Mouse (Mus musculus) erythroblast, embryonic 14.5 days (primary cell): ENCODE measurements around the gene Naip6. TPM values are rescaled to one million over a fixed set of nuclear protein-coding genes. Genes with fewer than 3 reads are reported as not detected.
"Not testable (repeated sequence)": the region's sequence is repeated elsewhere in the genome, so short reads cannot be mapped to it uniquely, and the experiment has no call there.

ENCODE experiments used
- H3K27me3 ChIP-seq: 2 replicates; pipeline ENCODE4 v1.6.1; 2012; ENCODE audit warnings: inconsistent platforms; ENCODE audit not compliant: control insufficient read depth
- H3K36me3 ChIP-seq: 2 replicates; pipeline ENCODE4 v1.6.1; 2012; ENCODE audit warnings: mild to moderate bottlenecking, inconsistent platforms; ENCODE audit not compliant: control insufficient read depth
- H3K4me1 ChIP-seq: 2 replicates; pipeline ENCODE4 v1.6.1; 2012; ENCODE audit warnings: inconsistent platforms; ENCODE audit not compliant: control insufficient read depth
- H3K4me3 ChIP-seq: replicated peaks from 2 replicates; pipeline ENCODE3; 2012; ENCODE audit warnings: moderate library complexity, mild to moderate bottlenecking, inconsistent platforms
- H3K9me3 ChIP-seq: 2 replicates; pipeline ENCODE4 v1.6.1; 2012; ENCODE audit warnings: low read length, inconsistent platforms, mixed read lengths; ENCODE audit not compliant: control insufficient read depth
- GATA1 ChIP-seq: IDR thresholded peaks from 2 replicates; pipeline ENCODE4 v1.6.1; 2012; ENCODE audit warnings: low read length, inconsistent platforms, mixed read lengths
- TAL1 ChIP-seq: IDR thresholded peaks from 3 replicates; pipeline ENCODE4 v1.6.1; 2012; ENCODE audit warnings: low read length, inconsistent platforms, mixed read lengths
- polyA plus RNA-seq: library from polyadenylated mRNA; stranded (reverse); fragments of >175 nt; gene quantifications from 2 replicates; pipeline ENCODE4 v1.2.3, GENCODE M21; 2012

Gene Naip6
- not detected in 2 replicates for polyA plus RNA-seq

GRCm38 (mm10) chr13:100317256-100317893 is at the start of gene Naip6:
Naip6 (minus strand) TSS chr13:100317674.
- not testable (repeated sequence) for H3K27me3 ChIP-seq, H3K36me3 ChIP-seq, H3K4me1 ChIP-seq, H3K4me3 ChIP-seq, H3K9me3 ChIP-seq

GRCm38 (mm10) chr13:100352315-100352714 is 34.8 kb upstream of the Naip6 start:
- H3K36me3 ChIP-seq, H3K4me3 ChIP-seq, H3K27me3 ChIP-seq, H3K4me1 ChIP-seq, H3K9me3 ChIP-seq: not testable (repeated sequence)

- H3K27me3 ChIP-seq, H3K4me1 ChIP-seq, H3K36me3 ChIP-seq, H3K9me3 ChIP-seq, H3K4me3 ChIP-seq: not testable (repeated sequence)
These were observed 32.2 kb upstream of the Naip6 start for GRCm38 (mm10) chr13:100349510-100350173.

- H3K9me3 ChIP-seq: no peaks in the 10 kb centered on the region; the same call in 1 of the 2 replicates
- no peaks in the 10 kb centered on the region for H3K27me3 ChIP-seq
- no peaks in the 10 kb centered on the region for H3K4me1 ChIP-seq
- no peak for TF ChIP-seq GATA1
- TF ChIP-seq TAL1: no peak
- no peaks in the 10 kb centered on the region for H3K36me3 ChIP-seq
- no peak overlapping the region for H3K4me3 ChIP-seq
These were observed 24.3 kb upstream of the Naip6 start for GRCm38 (mm10) chr13:100341822-100342221.

GRCm38 (mm10) chr13:100331728-100332127 is 14.3 kb upstream of the Naip6 start:
- not testable (repeated sequence) for H3K4me3 ChIP-seq, H3K36me3 ChIP-seq, H3K27me3 ChIP-seq, H3K4me1 ChIP-seq, H3K9me3 ChIP-seq

GRCm38 (mm10) chr13:100328899-100329298 is 11.4 kb upstream of the Naip6 start:
- H3K4me3 ChIP-seq, H3K4me1 ChIP-seq, H3K9me3 ChIP-seq, H3K36me3 ChIP-seq, H3K27me3 ChIP-seq: not testable (repeated sequence)

GRCm38 (mm10) chr13:100328029-100328428 is 10.6 kb upstream of the Naip6 start:
- not testable (repeated sequence) for H3K27me3 ChIP-seq, H3K4me1 ChIP-seq, H3K36me3 ChIP-seq, H3K4me3 ChIP-seq, H3K9me3 ChIP-seq

- not testable (repeated sequence) for H3K36me3 ChIP-seq, H3K4me1 ChIP-seq, H3K27me3 ChIP-seq, H3K9me3 ChIP-seq, H3K4me3 ChIP-seq
These were observed 4.9 kb upstream of the Naip6 start for GRCm38 (mm10) chr13:100322266-100322837.

GRCm38 (mm10) chr13:100284611-100285010 is 32.9 kb downstream of the Naip6 start:
- H3K4me3 ChIP-seq: no peak overlapping the region
- H3K36me3 ChIP-seq: no peaks in the 10 kb centered on the region
- no peaks in the 10 kb centered on the region for H3K9me3 ChIP-seq
- no peaks in the 10 kb centered on the region for H3K27me3 ChIP-seq
- no peaks in the 10 kb centered on the region for H3K4me1 ChIP-seq
- TF ChIP-seq TAL1: no peak
- no peak for TF ChIP-seq GATA1

- not testable (repeated sequence) for H3K9me3 ChIP-seq, H3K36me3 ChIP-seq, H3K4me3 ChIP-seq, H3K27me3 ChIP-seq, H3K4me1 ChIP-seq
These were observed 45.9 kb downstream of the Naip6 start for GRCm38 (mm10) chr13:100271474-100272132.

GRCm38 (mm10) chr13:100256996-100257395 is 60.5 kb downstream of the Naip6 start:
- not testable (repeated sequence) for H3K27me3 ChIP-seq, H3K9me3 ChIP-seq, H3K36me3 ChIP-seq, H3K4me3 ChIP-seq, H3K4me1 ChIP-seq

GRCm38 (mm10) chr13:100255925-100256324 is 61.5 kb downstream of the Naip6 start:
- H3K4me1 ChIP-seq, H3K4me3 ChIP-seq, H3K9me3 ChIP-seq, H3K36me3 ChIP-seq, H3K27me3 ChIP-seq: not testable (repeated sequence)

GRCm38 (mm10) chr13:100251897-100252296 is 65.6 kb downstream of the Naip6 start:
- H3K36me3 ChIP-seq, H3K4me1 ChIP-seq, H3K9me3 ChIP-seq, H3K4me3 ChIP-seq, H3K27me3 ChIP-seq: not testable (repeated sequence)
